In genomic region chr7:83093923-83094355, GRCm38 (mm10) we compare ENCODE assay signal across 13 mouse cellular contexts.
DNase-seq lines count a peak whose midpoint lies in the region; ATAC-seq and TF ChIP-seq lines count a peak whose summit lies in the region.
"Had no signal": no experiment of that assay in that cellular context is flagged by ENCODE, and none has a peak within 500 bp of the region (broad histone marks: within the 10 kb centered on the region; RNA-seq: fewer than 3 reads in every experiment).

No protein-coding gene starts in this region.

- H3K9me3 ChIP-seq in lung, postnatal 0 days (ENCODE audit: low read length): no peaks in the 10 kb centered on the region
- H3K9me3 ChIP-seq in hindbrain, embryonic 12.5 days (replicated peaks): no peaks in the 10 kb centered on the region
- no peaks in the 10 kb centered on the region for H3K9me3 ChIP-seq in neural tube, embryonic 12.5 days
- H3K9me3 ChIP-seq: liver, embryonic 13.5 days had no signal

- H3K27ac ChIP-seq in cerebellum, adult 2 months (ENCODE audit: insufficient read depth, low read length): no peak overlapping the region
- H3K27ac ChIP-seq in lung, postnatal 0 days (ENCODE audit: low read length): no peak overlapping the region
- no peak overlapping the region for H3K27ac ChIP-seq in hindbrain, embryonic 12.5 days
- H3K27ac ChIP-seq in neural tube, embryonic 12.5 days: no peak overlapping the region
- H3K27ac ChIP-seq: liver, embryonic 13.5 days had no signal

- no peak for TF ChIP-seq POLR2A in cerebellum, adult 2 months (IDR thresholded peaks at IDR 0.05; ENCODE audit: borderline replicate concordance, insufficient read depth, low read length)

- no peak for TF ChIP-seq EP300 in lung, postnatal 0 days (IDR thresholded peaks at IDR 0.05)

- H3K27me3 ChIP-seq in cerebellum, adult 2 months (ENCODE audit: control insufficient read depth, insufficient read depth, low read length): no peaks in the 10 kb centered on the region
- H3K27me3 ChIP-seq in lung, postnatal 0 days (replicated peaks; ENCODE audit: insufficient read depth, low read length): no peaks in the 10 kb centered on the region
- H3K27me3 ChIP-seq in hindbrain, embryonic 12.5 days: no peaks in the 10 kb centered on the region
- H3K27me3 ChIP-seq in neural tube, embryonic 12.5 days (replicated peaks): no peaks in the 10 kb centered on the region
- H3K27me3 ChIP-seq: liver, embryonic 13.5 days had no signal

- no peak for TF ChIP-seq CTCF in cerebellum, adult 2 months (IDR thresholded peaks at IDR 0.05; ENCODE audit: borderline replicate concordance, insufficient read depth, low read depth, low read length)
- no peak for TF ChIP-seq CTCF in lung, postnatal 0 days (IDR thresholded peaks at IDR 0.05)

- no peak overlapping the region for H3K9ac ChIP-seq in lung, postnatal 0 days (replicated peaks; ENCODE audit: low read depth)
- H3K9ac ChIP-seq in hindbrain, embryonic 12.5 days: no peak overlapping the region
- H3K9ac ChIP-seq in neural tube, embryonic 12.5 days: no peak overlapping the region
- H3K9ac ChIP-seq: liver, embryonic 13.5 days had no signal

- 58% methylated on average over 8 of the region's 8 CpGs for WGBS in cerebellum, adult 2 months
- WGBS in lung, postnatal 0 days: 36% methylated on average over 8 of the region's 8 CpGs
- WGBS in hindbrain, embryonic 12.5 days: 34% methylated on average over 8 of the region's 8 CpGs
- WGBS in neural tube, embryonic 12.5 days: 25% methylated on average over 8 of the region's 8 CpGs

- no peak overlapping the region for H3K4me3 ChIP-seq in cerebellum, adult 2 months (replicated peaks; ENCODE audit: insufficient read depth, low read depth, low read length)
- no peak overlapping the region for H3K4me3 ChIP-seq in lung, postnatal 0 days (ENCODE audit: low read depth, low read length)
- H3K4me3 ChIP-seq in hindbrain, embryonic 12.5 days: no peak overlapping the region
- H3K4me3 ChIP-seq in neural tube, embryonic 12.5 days: no peak overlapping the region
- H3K4me3 ChIP-seq: liver, embryonic 13.5 days had no signal

- H3K4me1 ChIP-seq in cerebellum, adult 2 months (ENCODE audit: control insufficient read depth, insufficient read depth, low read length): peaks cover 2% of the 10 kb centered on the region; the same call in 1 of the 2 replicates
- H3K4me1 ChIP-seq in lung, postnatal 0 days (ENCODE audit: insufficient read depth, low read depth, low read length): no peaks in the 10 kb centered on the region
- H3K4me1 ChIP-seq in hindbrain, embryonic 12.5 days: peaks cover 14% of the 10 kb centered on the region
- peaks cover 15% of the 10 kb centered on the region for H3K4me1 ChIP-seq in neural tube, embryonic 12.5 days
- H3K4me1 ChIP-seq: liver, embryonic 13.5 days had no signal

- H3K36me3 ChIP-seq in lung, postnatal 0 days (ENCODE audit: insufficient read depth, low read length): no peaks in the 10 kb centered on the region
- H3K36me3 ChIP-seq in hindbrain, embryonic 12.5 days: no peaks in the 10 kb centered on the region
- no peaks in the 10 kb centered on the region for H3K36me3 ChIP-seq in neural tube, embryonic 12.5 days
- H3K36me3 ChIP-seq: liver, embryonic 13.5 days had no signal

- peak; percentile 33; the same call in 1 of the 2 replicates for ATAC-seq in lung, postnatal 0 days
- peak; percentile 53; the same call in 1 of the 2 replicates for ATAC-seq in hindbrain, embryonic 12.5 days (ENCODE audit: low FRiP score)
- ATAC-seq in neural tube, embryonic 12.5 days (ENCODE audit: low FRiP score, low read depth): peak; percentile 54; the same call in 1 of the 2 replicates

- peak; percentile 13 to 36 for DNase-seq in cerebellum, postnatal 10 days
- no peak for DNase-seq in cerebellum, adult 2 months
- DNase-seq in lung, postnatal 0 days (ENCODE audit: low spot score): peak; percentile 32
- no peak for DNase-seq in lung, postnatal 14 days
- DNase-seq in adrenal gland, adult 8-10 months: no peak
- DNase-seq in c-Kit-positive CD71-positive TER-119-positive erythroid progenitor cells, embryonic 14.5 days (ENCODE audit: low spot score): no peak
- DNase-seq: cerebellum, adult 18-20 months; gastrocnemius, postnatal 14 days; heart, postnatal 14 days; liver, embryonic 13.5 days; thymus, postnatal 36 days had no signal

- no peak overlapping the region for H3K4me2 ChIP-seq in lung, postnatal 0 days (replicated peaks; ENCODE audit: low read depth, low read length)
- H3K4me2 ChIP-seq in hindbrain, embryonic 12.5 days (replicated peaks): no peak overlapping the region
- no peak overlapping the region for H3K4me2 ChIP-seq in neural tube, embryonic 12.5 days (replicated peaks)
- H3K4me2 ChIP-seq: liver, embryonic 13.5 days had no signal

Comparison
In these comparisons a context has a peak if more than half of its experiments do, and no peak if none do; other contexts are left out.
1. DNase-seq: peak in cerebellum, postnatal 10 days (2 of 2) and lung, postnatal 0 days (single experiment); none in cerebellum, adult 2 months (0 of 2), lung, postnatal 14 days (single experiment), adrenal gland, adult 8-10 months (single experiment) and c-Kit-positive CD71-positive TER-119-positive erythroid progenitor cells, embryonic 14.5 days (single experiment).
2. Peak in every context shown above with its lines, with median percentiles within 50 percentile points of each other: ATAC-seq.